Mouse (Mus musculus) monocyte, adult 2 months (primary cell): ENCODE results near the gene Slc2a13.

Experiments
- DNase-seq, 2 experiments: peaks; one replicate each; pipeline ENCODE4 v3.0.0; 2022; ENCODE audit warnings: low spot score in 2 of 2, low read depth in 1 of 2

The Slc2a13 gene

DNA sequence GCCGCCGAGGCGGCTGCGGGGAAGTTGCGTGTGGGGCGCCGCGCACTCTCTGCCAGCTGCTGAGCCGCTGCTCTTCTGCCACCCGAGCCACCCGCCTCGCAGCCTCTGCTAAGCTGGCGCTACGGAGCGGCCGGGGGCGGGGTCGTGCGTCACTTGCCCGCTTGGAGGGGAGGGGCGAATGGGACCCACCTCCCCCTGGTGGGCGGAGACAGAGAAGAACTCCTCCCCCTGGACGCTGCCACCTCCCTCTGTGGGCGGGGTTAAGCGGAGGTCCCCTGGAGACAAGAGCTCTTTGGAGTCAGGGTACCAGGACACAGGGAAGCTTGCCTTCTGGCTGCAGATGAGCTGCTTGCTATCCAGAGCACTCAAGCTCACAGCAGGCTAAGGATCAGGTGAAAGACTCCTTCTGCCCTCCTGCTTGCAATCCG is at the start of gene Slc2a13:
TSS of gene Slc2a13 (minus strand) at position 151 of the 428 bp plus-strand sequence.
- DNase-seq: peak in 1 of 2 experiments; percentile 26

DNA sequence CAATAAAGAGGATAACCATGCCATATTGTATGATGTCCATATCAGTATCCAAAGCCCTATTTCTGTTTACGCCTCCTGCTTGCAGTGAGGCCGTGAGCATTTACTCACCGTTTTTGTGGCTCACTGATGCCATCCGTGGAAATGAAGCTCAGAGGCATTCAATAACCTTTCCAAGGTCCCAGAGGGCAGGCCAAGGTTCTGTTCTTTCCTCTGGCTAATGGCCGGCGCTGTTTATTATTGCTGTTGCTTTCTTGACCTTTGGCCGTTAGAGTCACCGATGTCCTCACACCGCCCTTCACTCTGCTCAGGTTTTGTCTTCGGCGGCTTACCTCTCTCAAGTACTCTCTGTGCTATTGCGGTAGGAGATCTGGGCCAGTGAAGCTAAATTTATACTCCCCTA is 43.0 kb upstream of the Slc2a13 start:
- no peak for DNase-seq

GRCm38 (mm10) chr15:91615532-91615931 is 42.5 kb upstream of the Slc2a13 start:
- no peak for DNase-seq

DNA sequence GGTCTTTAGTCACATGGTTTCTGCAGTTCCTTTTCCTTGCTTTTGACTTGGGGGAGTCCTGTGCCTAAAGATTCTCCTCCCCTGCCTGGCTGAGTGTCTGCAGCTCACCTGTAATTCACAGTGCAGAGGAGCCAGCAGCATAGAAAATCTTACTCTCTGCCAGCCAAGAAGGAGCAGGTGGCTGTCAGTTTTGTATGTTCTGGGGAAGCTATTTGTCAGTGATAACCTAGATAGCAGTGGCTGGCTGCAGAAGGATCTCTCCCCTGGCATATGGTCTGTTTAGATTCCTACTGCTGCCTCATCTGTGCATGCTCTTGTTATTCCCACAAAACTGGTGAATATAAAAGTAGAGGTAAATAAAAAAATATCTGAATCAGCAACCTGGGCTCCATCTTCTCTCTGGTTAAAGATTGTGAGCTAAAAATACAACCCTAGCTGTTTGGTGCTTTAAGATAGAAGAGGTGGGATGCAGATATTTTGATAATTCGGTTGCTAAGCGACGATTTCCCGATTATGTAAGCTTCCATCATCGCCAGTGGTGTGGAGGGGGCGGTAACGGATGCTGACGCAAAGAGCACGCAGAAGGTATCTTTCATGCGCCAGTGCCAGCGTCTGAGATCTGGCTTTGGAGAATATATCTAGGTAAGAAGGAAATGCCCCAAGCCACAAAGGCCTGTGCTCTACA is 41.1 kb upstream of the Slc2a13 start:
- no peak for DNase-seq

DNA sequence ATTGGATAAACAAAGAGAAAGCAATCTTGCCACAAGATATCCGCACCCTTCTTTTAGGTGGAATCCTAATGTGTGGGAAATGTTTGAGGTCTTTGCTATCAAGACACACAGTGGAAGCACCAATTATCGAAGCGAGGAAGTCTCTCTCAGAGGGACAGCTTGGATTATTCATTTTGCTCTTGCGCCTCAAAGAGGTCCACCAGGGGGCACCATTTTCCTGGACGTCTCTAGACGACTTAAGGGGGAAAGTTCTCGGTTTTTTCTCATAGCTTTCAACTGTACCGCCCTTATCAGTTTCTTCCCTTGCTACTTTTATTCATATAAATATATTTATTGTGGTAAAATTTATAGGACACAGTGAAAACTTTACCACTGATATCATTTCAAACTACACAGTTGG is 36.7 kb upstream of the Slc2a13 start:
- DNase-seq: peak in 1 of 2 experiments; percentile 40

GRCm38 (mm10) chr15:91608811-91609210 is 35.8 kb upstream of the Slc2a13 start:
- no peak for DNase-seq

- no peak for DNase-seq
Observed at GRCm38 (mm10) chr15:91601197-91601596, 28.1 kb upstream of the Slc2a13 start.

DNA sequence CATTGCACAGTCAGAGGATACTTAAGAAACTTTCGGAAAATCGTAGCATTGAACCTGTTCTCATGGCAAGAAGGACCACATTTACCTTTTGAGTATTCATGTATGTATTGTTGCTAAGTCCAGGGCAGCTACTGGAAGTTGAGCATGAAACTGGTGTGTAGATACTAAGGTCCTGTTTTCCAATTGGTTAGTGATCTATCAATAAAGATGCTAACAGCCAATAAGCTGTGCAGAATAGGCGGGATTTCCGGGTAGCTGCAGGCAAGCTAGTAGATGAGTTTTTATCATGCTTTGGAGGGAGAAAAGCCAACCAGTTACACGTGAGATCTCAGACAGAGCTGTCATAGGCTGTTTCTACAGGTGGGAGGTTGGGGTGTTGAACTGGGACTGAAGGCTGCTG is 24.2 kb upstream of the Slc2a13 start:
- DNase-seq: no peak

GRCm38 (mm10) chr15:91574492-91574891 is 1.4 kb upstream of the Slc2a13 start:
- peak in 1 of 2 experiments; percentile 9 for DNase-seq

- no peak for DNase-seq
Observed at GRCm38 (mm10) chr15:91572421-91573069, 516 bp downstream of the Slc2a13 start.

GRCm38 (mm10) chr15:91571981-91572380 is 1.1 kb downstream of the Slc2a13 start:
- DNase-seq: no peak

DNA sequence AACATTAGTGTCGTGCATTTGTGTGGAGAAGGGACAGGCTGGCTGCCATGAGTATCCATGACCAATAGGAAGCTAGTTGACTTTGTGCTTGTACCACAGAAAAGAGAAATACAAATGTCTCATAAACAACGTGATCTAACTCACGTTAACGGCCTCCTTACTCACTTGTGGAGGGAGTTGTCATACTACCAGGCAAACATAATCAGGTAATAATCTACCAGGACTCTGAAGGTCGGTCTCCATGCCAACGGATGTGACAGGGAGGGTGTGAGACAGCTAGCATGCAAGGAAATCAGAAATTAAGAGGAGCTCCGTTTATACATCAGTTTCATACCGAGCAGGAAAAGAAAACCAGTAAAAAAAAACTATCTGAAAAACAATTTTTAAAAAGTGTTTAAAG is 6.3 kb downstream of the Slc2a13 start:
- DNase-seq: no peak

DNA sequence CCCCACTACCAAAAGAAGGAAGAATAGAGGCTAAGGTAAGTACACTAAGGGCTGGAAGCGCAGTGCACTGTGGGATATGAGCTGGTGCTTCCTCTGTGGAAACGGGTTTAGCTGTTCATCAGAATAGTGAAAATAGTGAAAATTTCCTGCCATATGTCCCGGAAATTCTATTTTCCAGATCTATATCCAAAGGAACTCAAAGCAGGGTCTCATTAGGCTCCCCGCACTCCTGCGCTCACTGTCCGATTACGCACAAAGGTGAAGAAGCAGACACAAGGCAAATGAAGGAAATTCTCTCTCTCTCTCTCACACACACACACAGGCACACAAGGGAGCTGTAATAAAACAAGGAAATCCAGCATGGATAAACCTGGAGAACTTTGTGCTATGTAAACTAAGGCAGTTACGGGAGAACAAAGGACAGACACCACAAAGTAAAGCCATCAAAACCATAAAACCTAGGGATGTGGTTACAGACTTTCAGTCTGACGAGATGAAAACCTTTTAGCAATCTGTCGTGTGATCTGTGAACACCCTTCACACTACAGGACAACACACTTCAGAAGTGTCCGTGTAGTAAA is 7.9 kb downstream of the Slc2a13 start:
- DNase-seq: no peak

DNA sequence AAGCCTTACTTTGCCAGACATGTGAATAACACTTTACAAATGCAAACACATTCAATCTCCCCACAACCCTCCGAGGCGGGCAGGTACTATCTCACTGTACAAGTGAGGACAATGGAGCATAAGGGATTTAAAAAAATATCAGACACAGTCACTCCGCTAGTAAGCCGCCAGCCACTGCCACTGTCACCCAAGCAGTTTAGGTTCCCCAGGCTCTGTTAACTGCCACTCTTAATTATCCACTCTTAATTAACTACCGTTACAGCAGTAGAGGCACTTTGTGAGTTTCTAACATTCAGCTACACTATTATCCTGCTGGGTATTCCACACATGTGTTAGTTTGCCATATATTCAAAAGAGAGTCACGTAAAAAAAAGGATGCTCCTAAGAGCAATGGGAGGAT is 11.3 kb downstream of the Slc2a13 start:
- DNase-seq: no peak

DNA sequence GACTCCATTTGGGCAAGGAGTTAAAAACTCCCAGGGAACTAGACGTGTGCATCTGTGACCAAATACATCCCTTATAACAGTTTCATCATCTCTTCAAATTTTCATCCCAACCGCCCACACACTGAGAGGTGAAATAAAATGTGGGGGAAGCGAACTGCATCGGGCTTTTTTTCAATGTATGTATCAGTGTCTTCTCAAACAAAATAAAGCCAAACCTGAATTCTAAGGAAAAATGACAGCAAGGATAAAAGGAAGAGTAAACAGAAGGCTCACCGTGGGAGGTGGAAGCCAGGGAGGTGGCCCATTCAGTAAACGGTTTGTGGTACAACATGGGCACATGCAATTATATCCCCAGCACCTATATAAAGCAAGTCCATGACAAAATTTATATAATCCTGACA is 17.7 kb downstream of the Slc2a13 start:
- DNase-seq: no peak

- DNase-seq: no peak
Observed at GRCm38 (mm10) chr15:91548586-91549268, 24.3 kb downstream of the Slc2a13 start.

- DNase-seq: no peak
Observed at GRCm38 (mm10) chr15:91544586-91544985, 28.5 kb downstream of the Slc2a13 start.

GRCm38 (mm10) chr15:91538439-91538838 is 34.6 kb downstream of the Slc2a13 start:
- DNase-seq: no peak

GRCm38 (mm10) chr15:91526876-91527275 is 46.2 kb downstream of the Slc2a13 start:
- no peak for DNase-seq

GRCm38 (mm10) chr15:91526166-91526565 is 46.9 kb downstream of the Slc2a13 start:
- no peak for DNase-seq

DNA sequence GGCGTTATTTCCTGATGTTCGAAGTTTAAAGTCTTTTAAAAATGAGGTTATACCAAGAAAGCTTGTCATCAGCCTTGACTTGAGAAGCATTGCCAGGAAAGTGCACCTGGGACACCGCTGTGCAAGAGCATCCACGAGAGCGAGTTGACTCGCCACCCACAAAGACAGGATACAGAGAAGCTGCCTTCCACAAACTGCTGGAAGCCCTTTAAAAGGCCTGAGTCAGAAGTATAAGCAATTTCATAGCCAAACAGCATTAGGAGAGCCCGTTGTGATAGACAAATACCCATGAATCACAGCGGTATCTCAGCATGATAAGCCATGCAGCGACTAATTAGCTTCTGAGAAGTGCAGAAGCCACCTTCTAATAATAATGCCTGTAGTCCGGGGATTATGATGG is 48.6 kb downstream of the Slc2a13 start:
- DNase-seq: no peak

- no peak for DNase-seq
Observed at GRCm38 (mm10) chr15:91503291-91503690, 69.8 kb downstream of the Slc2a13 start.
